Mouse (Mus musculus) heart, embryonic 12.5 days (tissue): ENCODE data around the gene Bnip2. TPM values are rescaled to one million over a fixed set of nuclear protein-coding genes. Genes with fewer than 3 reads are reported as not detected.
A peak's percentile ranks its signal among the peaks of the same experiment; 100 is the strongest.

Source experiments
- ATAC-seq: fragments of 200-750 bp; cut with Nextera tagmentation; 2 replicates; pipeline ENCODE4 v1.8.0; 2017; ENCODE audit warnings: moderate TSS enrichment, moderate library complexity; ENCODE audit not compliant: insufficient number of reproducible peaks, low FRiP score
- H3K27ac ChIP-seq: fragments of 300-500 bp; sonication (generic); 2 replicates; pipeline ENCODE4 v1.5.1; 2016; ENCODE audit warnings: mild to moderate bottlenecking, moderate library complexity; ENCODE audit not compliant: poor library complexity, severe bottlenecking
- H3K27me3 ChIP-seq: fragments of 300-500 bp; sonication (generic); replicated peaks from 2 replicates; pipeline ENCODE4 v1.6.1; 2016; ENCODE audit warnings: mild to moderate bottlenecking, moderate library complexity
- H3K36me3 ChIP-seq: fragments of 300-500 bp; sonication (generic); 2 replicates; pipeline ENCODE4 v1.6.1; 2016; ENCODE audit warnings: mild to moderate bottlenecking, moderate library complexity
- H3K4me1 ChIP-seq: fragments of 300-500 bp; sonication (generic); replicated peaks from 2 replicates; pipeline ENCODE4 v1.6.1; 2016; ENCODE audit warnings: mild to moderate bottlenecking
- H3K4me2 ChIP-seq: fragments of 300-500 bp; sonication (generic); 2 replicates; pipeline ENCODE4 v1.6.1; 2016; ENCODE audit warnings: mild to moderate bottlenecking, moderate library complexity
- H3K4me3 ChIP-seq: fragments of 300-500 bp; sonication (generic); 2 replicates; pipeline ENCODE4 v1.5.1; 2016; ENCODE audit warnings: mild to moderate bottlenecking
- H3K9ac ChIP-seq: fragments of 300-500 bp; sonication (generic); 2 replicates; pipeline ENCODE4 v1.6.1; 2016; ENCODE audit warnings: mild to moderate bottlenecking, moderate library complexity
- H3K9me3 ChIP-seq: fragments of 300-500 bp; sonication (generic); replicated peaks from 2 replicates; pipeline ENCODE4 v1.6.1; 2016; ENCODE audit warnings: mild to moderate bottlenecking, moderate library complexity
- WGBS: fragments of 180-500 bp; shearing (Covaris S2); methylation state at CpG from one replicate; pipeline ENCODE4 v1.1.7; 2016; 5-methylcytosine and 5-hydroxymethylcytosine counted together
- polyA plus RNA-seq: library from polyadenylated mRNA; unstranded; fragments of >200 nt; fragmentation: Nextera tagmentation; extraction: Ambion mirVana; gene quantifications from 2 replicates; pipeline ENCODE4 v1.2.1, GENCODE M21; 2016

Bnip2 gene
- polyA plus RNA-seq, 1 experiment from 2014 or later = 119 TPM

DNA sequence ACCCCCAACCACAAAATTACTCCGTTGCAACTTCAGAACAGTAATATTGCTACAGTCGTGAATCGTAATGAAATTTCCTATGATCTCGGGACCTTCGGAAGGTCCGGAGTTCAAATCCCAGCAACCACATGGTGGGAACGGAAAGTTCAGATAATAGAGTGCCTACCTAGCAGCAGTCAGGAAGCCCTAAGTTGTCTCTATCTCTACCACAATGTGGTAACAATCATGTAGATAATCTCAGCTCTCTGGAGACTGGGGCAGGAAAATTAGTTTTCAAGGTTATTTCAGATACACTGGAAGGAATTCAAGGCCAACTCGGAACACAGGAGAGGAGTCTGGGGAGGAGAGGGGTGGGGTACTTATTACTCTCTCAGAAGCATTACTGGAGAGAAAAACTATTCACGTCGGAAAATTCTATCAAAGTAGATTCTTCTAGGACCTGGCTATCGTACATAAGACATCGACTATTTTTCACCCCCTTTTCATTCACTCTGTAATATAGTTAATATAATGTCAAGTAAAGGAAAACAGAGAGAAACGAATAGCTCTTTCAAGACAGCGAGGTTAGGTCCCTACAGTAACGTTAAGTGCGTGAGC, 462 bp upstream of the Bnip2 start:
- peak overlapping the region; percentile 80 for H3K4me2 ChIP-seq
- peak overlapping the region; percentile 82 for H3K27ac ChIP-seq
- peak overlapping the region; percentile 96 for H3K4me3 ChIP-seq
- peaks cover 34% of the 10 kb centered on the region for H3K4me1 ChIP-seq
- 26% methylated on average over 16 of the region's 16 CpGs for WGBS
- H3K9ac ChIP-seq = peak overlapping the region; percentile 51; the same call in 1 of the 2 replicates
- H3K36me3 ChIP-seq = peaks cover 10% of the 10 kb centered on the region; the same call in 1 of the 2 replicates
- ATAC-seq = peak; percentile 15; the same call in 1 of the 2 replicates
- H3K27me3 ChIP-seq = no peaks in the 10 kb centered on the region
- H3K9me3 ChIP-seq = no peaks in the 10 kb centered on the region

DNA sequence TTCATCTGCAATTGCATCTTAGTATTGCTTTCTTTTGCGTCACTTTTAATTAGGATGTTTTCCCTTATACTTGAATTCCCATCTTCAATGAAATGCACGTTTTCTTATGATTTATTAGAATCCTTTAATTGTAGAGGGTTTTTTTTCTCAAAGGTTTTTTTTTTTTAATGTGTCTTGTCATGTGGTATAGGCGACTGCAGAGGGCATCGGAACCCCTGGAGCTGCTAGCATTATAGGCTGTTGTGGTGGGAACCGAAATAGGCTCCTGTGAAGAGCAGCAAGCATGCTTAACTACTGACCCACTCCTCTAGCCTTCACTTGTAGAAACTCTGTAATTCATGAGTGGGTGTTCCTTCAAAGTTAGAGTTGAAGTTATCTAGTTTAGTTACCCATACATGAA, 1.1 kb downstream of the Bnip2 start:
- Histone ChIP-seq H3K36me3 (peaks cover 17% of the 10 kb centered on the region), H3K27ac (no peak overlapping the region), H3K4me2 (peak overlapping the region; percentile 80), H3K9ac (no peak overlapping the region), H3K9me3 (no peaks in the 10 kb centered on the region), H3K4me1 (peaks cover 47% of the 10 kb centered on the region), H3K4me3 (peak overlapping the region; percentile 96), H3K27me3 (no peaks in the 10 kb centered on the region)
- ATAC-seq = no peak
- 12% methylated on average over 5 of the region's 5 CpGs for WGBS

DNA sequence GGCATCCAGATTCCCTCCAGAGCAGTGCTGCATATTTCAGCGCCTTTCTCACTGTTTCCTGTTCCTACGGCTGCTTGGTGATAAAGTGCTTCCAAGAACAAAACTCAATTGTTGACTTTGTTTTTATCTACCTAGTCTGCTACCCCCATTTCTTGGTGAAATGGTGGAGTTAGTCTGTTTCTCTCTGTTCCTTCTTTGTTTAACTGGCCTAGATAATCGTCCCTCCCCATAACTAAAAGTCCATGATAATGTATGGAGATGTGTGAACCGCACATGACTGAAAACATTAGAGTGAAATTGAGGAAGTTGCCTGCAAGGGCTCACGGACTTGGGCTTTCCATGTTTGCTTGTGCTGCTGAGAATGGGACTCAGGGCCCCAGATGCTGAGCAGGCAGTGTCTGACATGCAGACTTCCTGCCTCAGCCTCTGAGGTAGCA, 3.6 kb downstream of the Bnip2 start:
- no peaks in the 10 kb centered on the region for H3K27me3 ChIP-seq
- H3K36me3 ChIP-seq = peaks cover 34% of the 10 kb centered on the region
- no peak overlapping the region for H3K9ac ChIP-seq
- peaks cover 47% of the 10 kb centered on the region for H3K4me1 ChIP-seq
- no peaks in the 10 kb centered on the region for H3K9me3 ChIP-seq
- H3K4me3 ChIP-seq = 0 out of 2 replicates have a peak overlapping the region, but pooled peaks have one; percentile 1
- 0 out of 2 replicates have a peak, but pooled peaks have one; percentile 49 for ATAC-seq
- H3K4me2 ChIP-seq = peak overlapping the region; percentile 27
- peak overlapping the region; percentile 73 for H3K27ac ChIP-seq
- 31% methylated on average over 5 of the region's 5 CpGs for WGBS

DNA sequence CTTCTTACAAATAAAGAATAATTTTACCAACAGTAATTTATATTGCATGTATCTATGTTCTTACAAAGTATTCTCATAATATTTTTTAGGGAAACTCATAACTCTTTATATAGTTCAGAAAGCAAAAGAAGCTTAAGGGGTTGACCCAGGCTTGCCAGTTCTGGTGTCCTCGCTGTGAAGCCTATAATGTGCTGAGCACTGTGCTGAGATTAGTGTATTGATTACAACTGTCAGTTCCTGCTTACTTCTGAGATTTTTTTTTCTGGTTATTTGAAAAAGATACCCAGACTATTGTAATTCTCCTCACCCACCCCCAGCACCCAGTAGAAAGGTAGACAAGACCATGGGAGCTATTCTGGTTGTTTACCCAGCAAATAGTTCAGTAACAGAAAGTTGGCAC, 4.2 kb downstream of the Bnip2 start:
- H3K36me3 ChIP-seq = peaks cover 35% of the 10 kb centered on the region
- no peaks in the 10 kb centered on the region for H3K27me3 ChIP-seq
- H3K9ac ChIP-seq = no peak overlapping the region
- H3K4me1 ChIP-seq = peaks cover 47% of the 10 kb centered on the region
- H3K4me2 ChIP-seq = peak overlapping the region; percentile 27; the same call in 1 of the 2 replicates
- 52% methylated on average over 1 of the region's 1 CpGs for WGBS
- peak overlapping the region; percentile 73 for H3K27ac ChIP-seq
- no peak overlapping the region for H3K4me3 ChIP-seq
- H3K9me3 ChIP-seq = no peaks in the 10 kb centered on the region
- no peak for ATAC-seq

DNA sequence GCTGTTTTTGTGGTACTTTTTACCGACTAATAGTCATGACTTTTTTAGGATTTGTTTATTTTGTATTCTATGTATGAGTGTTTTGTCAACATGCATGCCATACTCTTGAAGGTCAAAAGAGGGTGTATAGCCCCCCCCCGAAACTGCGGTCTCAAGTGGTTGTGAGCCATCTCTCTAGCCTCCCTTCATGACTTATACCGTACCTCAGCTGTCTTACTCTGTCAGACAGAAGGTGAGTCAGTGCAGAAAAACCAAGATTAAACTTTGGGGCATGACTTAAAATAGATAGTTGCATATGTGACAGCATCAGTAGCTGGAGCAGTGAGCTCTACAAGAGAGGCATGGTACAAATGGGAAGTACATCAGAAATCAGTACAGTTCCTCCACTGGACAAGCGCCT, 5.3 kb downstream of the Bnip2 start:
- Histone ChIP-seq H3K4me2 (no peak overlapping the region), H3K36me3 (peaks cover 46% of the 10 kb centered on the region), H3K9ac (no peak overlapping the region), H3K9me3 (no peaks in the 10 kb centered on the region), H3K27ac (no peak overlapping the region), H3K4me1 (peaks cover 43% of the 10 kb centered on the region), H3K27me3 (no peaks in the 10 kb centered on the region), H3K4me3 (no peak overlapping the region)
- ATAC-seq = no peak
- 84% methylated on average over 5 of the region's 5 CpGs for WGBS

DNA sequence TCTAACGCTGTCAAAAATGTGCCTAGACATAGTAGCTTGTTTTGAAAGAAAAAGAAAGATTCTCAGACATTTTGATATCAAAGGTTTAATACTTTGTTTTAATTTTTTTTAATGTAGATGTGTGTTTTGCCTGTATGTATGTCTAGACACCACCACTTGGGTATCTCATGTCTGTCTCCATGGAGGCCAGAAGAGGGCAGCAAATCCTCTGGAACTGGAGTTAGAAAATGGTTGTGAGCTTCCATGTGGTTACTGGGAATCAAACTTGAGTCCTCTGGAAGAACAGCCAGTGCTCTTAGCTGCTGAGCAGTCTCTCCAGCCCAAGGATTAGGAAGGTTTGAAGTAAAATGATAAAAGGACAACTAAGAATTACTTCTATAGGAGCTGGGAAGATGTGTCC, 10.1 kb downstream of the Bnip2 start:
- no peaks in the 10 kb centered on the region for H3K9me3 ChIP-seq
- no peak overlapping the region for H3K4me3 ChIP-seq
- H3K9ac ChIP-seq = no peak overlapping the region
- H3K27me3 ChIP-seq = no peaks in the 10 kb centered on the region
- H3K4me1 ChIP-seq = peaks cover 9% of the 10 kb centered on the region
- WGBS = 60% methylated on average over 1 of the region's 1 CpGs
- H3K27ac ChIP-seq = no peak overlapping the region
- peaks cover 75% of the 10 kb centered on the region for H3K36me3 ChIP-seq
- H3K4me2 ChIP-seq = no peak overlapping the region
- ATAC-seq = no peak

DNA sequence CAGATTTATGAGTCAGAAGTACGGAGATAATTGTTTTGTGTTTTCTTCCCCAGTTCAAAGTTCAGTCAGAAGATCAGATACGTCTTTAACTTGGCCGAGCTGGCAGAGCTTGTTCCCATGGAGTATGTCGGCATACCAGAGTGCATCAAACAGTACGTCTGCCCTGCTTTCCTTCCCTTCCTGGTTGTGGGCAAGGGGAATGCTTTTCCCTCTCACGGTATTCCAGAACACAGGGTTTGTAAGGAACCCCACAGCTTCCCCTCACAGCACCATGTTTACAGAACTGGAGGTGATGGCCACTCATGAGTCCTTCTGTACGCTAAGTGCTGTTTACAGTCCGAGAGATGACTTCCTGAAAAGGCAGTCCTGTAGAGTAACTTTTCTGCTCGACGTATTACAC, 14.2 kb downstream of the Bnip2 start:
- 87% methylated on average over 10 of the region's 10 CpGs for WGBS

DNA sequence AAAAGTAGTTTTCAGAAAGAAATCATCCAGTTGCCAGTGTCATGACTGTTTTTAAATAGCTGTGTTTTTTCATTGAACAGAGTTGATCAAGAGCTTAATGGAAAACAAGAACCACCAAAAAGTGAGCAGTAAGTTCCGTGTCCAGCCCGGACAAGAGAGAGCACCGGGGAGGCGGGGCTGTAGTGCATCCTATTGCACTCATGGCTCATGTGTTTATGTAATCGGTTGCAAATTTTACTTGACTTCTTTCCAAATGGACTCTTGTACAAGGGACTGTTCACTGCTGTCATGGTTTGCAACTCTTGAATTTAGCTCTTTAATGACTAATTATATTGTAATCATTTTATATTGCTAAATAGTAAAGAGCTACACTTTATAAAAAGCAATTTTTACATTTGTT, 17.7 kb downstream of the Bnip2 start:
- H3K4me1 ChIP-seq = 0 out of 2 replicates have a peak, but pooled peaks cover 1% of the 10 kb centered on the region
- no peaks in the 10 kb centered on the region for H3K27me3 ChIP-seq
- ATAC-seq = no peak
- no peaks in the 10 kb centered on the region for H3K9me3 ChIP-seq
- no peak overlapping the region for H3K9ac ChIP-seq
- no peak overlapping the region for H3K4me3 ChIP-seq
- no peak overlapping the region for H3K27ac ChIP-seq
- WGBS = 89% methylated on average over 5 of the region's 5 CpGs
- no peak overlapping the region for H3K4me2 ChIP-seq
- peaks cover 50% of the 10 kb centered on the region for H3K36me3 ChIP-seq

More for the DNA sequence above, 14.2 kb downstream of the Bnip2 start:
- ATAC-seq = no peak
- Histone ChIP-seq H3K4me2 (no peak overlapping the region), H3K4me1 (no peaks in the 10 kb centered on the region), H3K27ac (no peak overlapping the region), H3K9me3 (no peaks in the 10 kb centered on the region), H3K4me3 (no peak overlapping the region), H3K27me3 (no peaks in the 10 kb centered on the region), H3K36me3 (peaks cover 65% of the 10 kb centered on the region), H3K9ac (no peak overlapping the region)

DNA sequence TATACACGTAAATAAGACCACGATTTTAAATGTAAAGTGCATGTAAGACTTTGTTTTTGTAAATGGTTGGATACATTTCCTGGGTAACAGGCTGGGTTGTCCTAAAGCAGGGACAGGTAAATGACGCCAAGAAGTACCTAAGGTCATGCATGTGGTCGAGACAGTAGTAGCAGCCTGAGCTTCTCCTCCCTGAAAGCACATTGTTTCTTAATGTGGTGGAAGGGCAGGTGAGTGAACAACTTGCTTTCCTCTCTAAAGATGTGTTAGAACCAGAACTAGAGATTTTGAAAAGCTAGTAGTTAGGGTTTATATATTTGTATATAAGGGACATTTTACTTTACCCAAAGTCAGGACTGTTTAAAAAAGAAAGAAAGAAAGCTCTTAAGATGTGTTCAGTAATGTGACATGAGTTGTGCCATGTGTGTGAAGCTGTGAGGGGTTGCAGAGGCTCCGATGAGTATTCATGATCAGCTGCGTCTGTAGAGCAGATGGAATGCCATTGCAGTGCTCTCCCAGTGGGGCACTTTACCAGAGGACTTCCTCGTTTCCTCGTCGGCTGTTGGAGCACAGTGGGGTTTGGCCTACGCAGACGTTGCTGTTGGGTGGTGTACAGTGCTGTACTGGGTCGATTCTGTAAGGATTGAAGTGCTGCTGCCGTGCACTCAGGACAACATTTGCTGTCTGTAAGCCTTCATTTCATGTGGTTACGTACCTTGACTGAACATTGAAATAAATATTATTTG, 18.4 kb downstream of the Bnip2 start:
- no peak overlapping the region for H3K27ac ChIP-seq
- H3K9me3 ChIP-seq = no peaks in the 10 kb centered on the region
- WGBS = 90% methylated on average over 14 of the region's 14 CpGs
- no peak overlapping the region for H3K4me2 ChIP-seq
- H3K36me3 ChIP-seq = peaks cover 45% of the 10 kb centered on the region
- no peak for ATAC-seq
- H3K4me1 ChIP-seq = 0 out of 2 replicates have a peak, but pooled peaks cover 2% of the 10 kb centered on the region
- no peak overlapping the region for H3K4me3 ChIP-seq
- no peak overlapping the region for H3K9ac ChIP-seq
- H3K27me3 ChIP-seq = no peaks in the 10 kb centered on the region

DNA sequence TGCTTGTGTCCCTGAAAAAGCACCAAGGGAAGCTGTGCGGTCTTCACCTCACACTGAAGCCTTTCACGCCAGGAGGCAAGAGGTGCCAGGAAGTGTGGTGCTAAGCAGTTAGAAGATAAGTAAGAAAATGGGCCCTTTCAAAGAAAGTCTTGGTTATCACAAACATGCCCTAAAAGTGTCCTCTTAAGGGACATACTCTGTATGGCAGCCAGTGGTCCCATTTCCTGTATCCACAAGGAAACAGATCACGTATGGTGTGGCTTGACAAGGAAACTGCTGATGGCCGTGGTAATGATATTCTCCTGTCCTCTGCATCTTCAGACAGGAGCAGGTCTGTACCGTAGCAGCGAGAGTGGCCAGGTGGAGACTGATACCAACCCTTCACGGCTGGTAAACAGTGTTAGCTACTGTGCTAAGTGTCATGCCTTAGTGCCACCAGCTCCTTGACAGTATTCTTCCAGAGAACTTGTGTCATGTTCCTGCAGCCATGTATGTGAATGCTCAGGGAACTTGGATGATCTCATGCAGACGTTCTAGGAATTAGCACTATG, 20.6 kb downstream of the Bnip2 start:
- Histone ChIP-seq H3K9ac (no peak overlapping the region), H3K27me3 (no peaks in the 10 kb centered on the region), H3K36me3 (peaks cover 31% of the 10 kb centered on the region), H3K4me2 (no peak overlapping the region), H3K4me1 (peaks cover 17% of the 10 kb centered on the region), H3K27ac (no peak overlapping the region), H3K9me3 (no peaks in the 10 kb centered on the region), H3K4me3 (no peak overlapping the region)
- WGBS = 56% methylated on average over 8 of the region's 8 CpGs
- no peak for ATAC-seq

DNA sequence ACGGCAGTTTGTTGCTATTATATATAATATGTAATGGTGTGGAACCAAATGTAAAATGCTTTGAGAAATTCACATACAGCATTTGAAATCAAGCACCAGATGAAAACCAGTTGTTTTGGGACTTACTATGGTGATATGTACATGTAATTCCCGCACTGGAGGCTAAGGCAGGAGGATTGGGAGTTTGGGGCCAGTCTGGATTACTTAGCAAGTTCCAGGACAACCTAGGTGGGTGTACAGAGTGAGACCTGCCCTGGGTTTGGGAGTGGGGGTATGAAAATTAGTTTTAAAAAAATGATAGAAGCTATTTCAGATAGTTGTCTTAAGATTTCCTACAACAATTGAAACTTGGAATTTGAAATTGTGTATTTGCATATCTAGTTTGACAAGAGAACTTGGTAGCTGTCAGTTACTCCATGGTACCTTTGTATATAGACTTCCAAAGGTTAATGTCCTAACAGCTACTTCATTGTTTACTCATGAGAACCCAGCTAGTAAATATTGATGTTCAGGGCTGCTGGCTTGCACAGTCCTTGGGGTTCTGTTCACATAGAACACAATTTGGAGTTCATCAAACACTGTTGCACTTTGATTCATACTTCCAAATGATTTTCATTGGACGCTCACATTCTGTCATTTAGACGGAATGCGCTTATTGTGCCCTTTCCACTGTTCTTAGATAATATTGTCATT, 21.7 kb downstream of the Bnip2 start:
- peaks cover 31% of the 10 kb centered on the region for H3K36me3 ChIP-seq
- H3K4me3 ChIP-seq = no peak overlapping the region
- no peak for ATAC-seq
- H3K27me3 ChIP-seq = no peaks in the 10 kb centered on the region
- H3K4me1 ChIP-seq = peaks cover 17% of the 10 kb centered on the region
- no peak overlapping the region for H3K9ac ChIP-seq
- H3K27ac ChIP-seq = no peak overlapping the region
- 91% methylated on average over 5 of the region's 5 CpGs for WGBS
- H3K4me2 ChIP-seq = no peak overlapping the region
- no peaks in the 10 kb centered on the region for H3K9me3 ChIP-seq
